Mouse (Mus musculus) neural tube, embryonic 14.5 days (tissue): ENCODE results near the gene Vdr. TPM values are rescaled to one million over a fixed set of nuclear protein-coding genes. Genes with fewer than 3 reads are reported as not detected.

Source experiments
- ATAC-seq: fragments of 200-750 bp; cut with Nextera tagmentation; 2 replicates; pipeline ENCODE4 v1.8.0; 2017; ENCODE audit warnings: low read depth, mild to moderate bottlenecking, moderate TSS enrichment, moderate library complexity
- H3K27ac ChIP-seq: fragments of 300-500 bp; sonication (generic); 2 replicates; pipeline ENCODE4 v1.5.1; 2014; ENCODE audit warnings: low read depth, mild to moderate bottlenecking, control low read depth, low read length, moderate library complexity, mixed read lengths
- H3K27me3 ChIP-seq: fragments of 300-500 bp; sonication (generic); 2 replicates; pipeline ENCODE4 v1.6.1; 2014; ENCODE audit warnings: low read length; ENCODE audit not compliant: control insufficient read depth, insufficient read depth
- H3K36me3 ChIP-seq: fragments of 300-500 bp; sonication (generic); 2 replicates; pipeline ENCODE4 v1.6.1; 2014; ENCODE audit warnings: low read length, mixed read lengths; ENCODE audit not compliant: control insufficient read depth, insufficient read depth
- H3K4me1 ChIP-seq: fragments of 300-500 bp; sonication (generic); 2 replicates; pipeline ENCODE4 v1.6.1; 2014; ENCODE audit warnings: low read length; ENCODE audit not compliant: control insufficient read depth, insufficient read depth
- H3K4me2 ChIP-seq: fragments of 300-500 bp; sonication (generic); 2 replicates; pipeline ENCODE4 v1.6.1; 2014; ENCODE audit warnings: mild to moderate bottlenecking, low read depth, low read length, control low read depth
- H3K4me3 ChIP-seq: fragments of 300-500 bp; sonication (generic); 2 replicates; pipeline ENCODE4 v1.5.1; 2014; ENCODE audit warnings: low read depth, low read length, control low read depth, mixed read lengths
- H3K9ac ChIP-seq: fragments of 300-500 bp; sonication (generic); replicated peaks from 2 replicates; pipeline ENCODE4 v1.6.1; 2014; ENCODE audit warnings: low read depth, mild to moderate bottlenecking, control low read depth, low read length, mixed read lengths
- H3K9me3 ChIP-seq: fragments of 300-500 bp; sonication (generic); 2 replicates; pipeline ENCODE4 v1.6.1; 2016; ENCODE audit warnings: low read length; ENCODE audit not compliant: control insufficient read depth
- WGBS: fragments of 180-500 bp; shearing (Covaris S2); extraction: QIAGEN DNeasy Blood & Tissue Kit; methylation state at CpG from one replicate; pipeline ENCODE4 v1.1.7; 2014; 5-methylcytosine and 5-hydroxymethylcytosine counted together
- polyA plus RNA-seq: library from polyadenylated mRNA; unstranded; fragments of >200 nt; fragmentation: Nextera tagmentation; extraction: Ambion mirVana; gene quantifications from 2 replicates; pipeline ENCODE4 v1.2.1, GENCODE M21; 2014

Gene Vdr
- polyA plus RNA-seq, 1 experiment from 2014 or later = 0.07 TPM

GRCm38 (mm10) chr15:97865175-97865574 is 45.3 kb downstream of the Vdr start:
- ATAC-seq = no peak

GRCm38 (mm10) chr15:97864361-97865045 is 45.9 kb downstream of the Vdr start:
- Histone ChIP-seq H3K27ac (no peak overlapping the region), H3K4me3 (no peak overlapping the region), H3K4me2 (no peak overlapping the region), H3K4me1 (no peaks in the 10 kb centered on the region), H3K27me3 (no peaks in the 10 kb centered on the region), H3K36me3 (no peaks in the 10 kb centered on the region), H3K9me3 (no peaks in the 10 kb centered on the region; the same call in 1 of the 2 replicates), H3K9ac (no peak overlapping the region)
- WGBS = 79% methylated on average over 8 of the region's 8 CpGs
- ATAC-seq = no peak

More at GRCm38 (mm10) chr15:97865175-97865574, 45.3 kb downstream of the Vdr start:
- Histone ChIP-seq H3K4me1 (no peaks in the 10 kb centered on the region), H3K27me3 (no peaks in the 10 kb centered on the region), H3K4me2 (no peak overlapping the region), H3K9me3 (no peaks in the 10 kb centered on the region; the same call in 1 of the 2 replicates), H3K27ac (no peak overlapping the region), H3K36me3 (no peaks in the 10 kb centered on the region), H3K4me3 (no peak overlapping the region), H3K9ac (no peak overlapping the region)
- WGBS = 74% methylated on average over 6 of the region's 6 CpGs

GRCm38 (mm10) chr15:97863494-97863881 is 46.9 kb downstream of the Vdr start:
- H3K27me3 ChIP-seq = no peaks in the 10 kb centered on the region
- no peaks in the 10 kb centered on the region for H3K4me1 ChIP-seq
- no peak overlapping the region for H3K4me3 ChIP-seq
- no peaks in the 10 kb centered on the region for H3K36me3 ChIP-seq
- no peak overlapping the region for H3K27ac ChIP-seq
- H3K9me3 ChIP-seq = no peaks in the 10 kb centered on the region; the same call in 1 of the 2 replicates
- 88% methylated on average over 18 of the region's 18 CpGs for WGBS
- H3K9ac ChIP-seq = no peak overlapping the region
- no peak for ATAC-seq
- H3K4me2 ChIP-seq = no peak overlapping the region

GRCm38 (mm10) chr15:97862881-97863493 is 47.4 kb downstream of the Vdr start:
- H3K4me3 ChIP-seq = no peak overlapping the region
- H3K27me3 ChIP-seq = no peaks in the 10 kb centered on the region
- no peaks in the 10 kb centered on the region for H3K36me3 ChIP-seq
- H3K4me2 ChIP-seq = no peak overlapping the region
- no peak overlapping the region for H3K27ac ChIP-seq
- no peaks in the 10 kb centered on the region for H3K4me1 ChIP-seq
- 62% methylated on average over 14 of the region's 14 CpGs for WGBS
- ATAC-seq = no peak
- no peaks in the 10 kb centered on the region; the same call in 1 of the 2 replicates for H3K9me3 ChIP-seq
- no peak overlapping the region for H3K9ac ChIP-seq

- ATAC-seq = no peak
- WGBS = 82% methylated on average over 3 of the region's 3 CpGs
- Histone ChIP-seq H3K4me3 (no peak overlapping the region), H3K9me3 (no peaks in the 10 kb centered on the region), H3K27ac (no peak overlapping the region), H3K27me3 (no peaks in the 10 kb centered on the region), H3K4me1 (no peaks in the 10 kb centered on the region), H3K4me2 (no peak overlapping the region), H3K36me3 (no peaks in the 10 kb centered on the region), H3K9ac (no peak overlapping the region)
Observed at GRCm38 (mm10) chr15:97860353-97860752, 50.1 kb downstream of the Vdr start.

GRCm38 (mm10) chr15:97858431-97858830 is 52.0 kb downstream of the Vdr start:
- Histone ChIP-seq H3K9ac (no peak overlapping the region), H3K4me3 (no peak overlapping the region), H3K27ac (no peak overlapping the region), H3K9me3 (no peaks in the 10 kb centered on the region), H3K4me1 (no peaks in the 10 kb centered on the region), H3K4me2 (no peak overlapping the region), H3K36me3 (no peaks in the 10 kb centered on the region), H3K27me3 (no peaks in the 10 kb centered on the region)
- ATAC-seq = no peak
- 85% methylated on average over 4 of the region's 4 CpGs for WGBS

GRCm38 (mm10) chr15:97854551-97854950 is 55.9 kb downstream of the Vdr start:
- H3K27ac ChIP-seq = no peak overlapping the region
- no peaks in the 10 kb centered on the region for H3K9me3 ChIP-seq
- H3K27me3 ChIP-seq = no peaks in the 10 kb centered on the region
- no peak for ATAC-seq
- no peak overlapping the region for H3K9ac ChIP-seq
- no peak overlapping the region for H3K4me2 ChIP-seq
- H3K36me3 ChIP-seq = no peaks in the 10 kb centered on the region
- no peaks in the 10 kb centered on the region for H3K4me1 ChIP-seq
- 68% methylated on average over 6 of the region's 6 CpGs for WGBS
- no peak overlapping the region for H3K4me3 ChIP-seq

- no peak for ATAC-seq
- Histone ChIP-seq H3K4me1 (no peaks in the 10 kb centered on the region), H3K9ac (no peak overlapping the region), H3K4me2 (no peak overlapping the region), H3K27me3 (no peaks in the 10 kb centered on the region), H3K4me3 (no peak overlapping the region), H3K27ac (no peak overlapping the region), H3K9me3 (no peaks in the 10 kb centered on the region), H3K36me3 (no peaks in the 10 kb centered on the region)
- WGBS = 46% methylated on average over 8 of the region's 8 CpGs
Observed at GRCm38 (mm10) chr15:97854059-97854458, 56.4 kb downstream of the Vdr start.

- H3K27me3 ChIP-seq = no peaks in the 10 kb centered on the region
- 85% methylated on average over 3 of the region's 3 CpGs for WGBS
- H3K9ac ChIP-seq = no peak overlapping the region
- ATAC-seq = no peak
- no peak overlapping the region for H3K4me2 ChIP-seq
- H3K36me3 ChIP-seq = no peaks in the 10 kb centered on the region
- H3K27ac ChIP-seq = no peak overlapping the region
- H3K4me3 ChIP-seq = no peak overlapping the region
- no peaks in the 10 kb centered on the region for H3K4me1 ChIP-seq
- H3K9me3 ChIP-seq = no peaks in the 10 kb centered on the region
Observed at GRCm38 (mm10) chr15:97852291-97852690, 58.1 kb downstream of the Vdr start.
